Mouse (Mus musculus) forebrain, embryonic 16.5 days (tissue): Measurements from ENCODE around the gene Ttc12. TPM values are rescaled to one million over a fixed set of nuclear protein-coding genes. Genes with fewer than 3 reads are reported as not detected.

ENCODE experiments used
- ATAC-seq: fragments of 200-750 bp; cut with Nextera tagmentation; 2 replicates; pipeline ENCODE4 v1.8.0; 2017; ENCODE audit warnings: mild to moderate bottlenecking, moderate library complexity
- H3K27ac ChIP-seq: fragments of 300-500 bp; sonication (generic); 2 replicates; pipeline ENCODE4 v1.5.1; 2014; ENCODE audit warnings: low read length, control low read depth
- H3K27me3 ChIP-seq: fragments of 300-500 bp; sonication (generic); replicated peaks from 2 replicates; pipeline ENCODE4 v1.6.1; 2014; ENCODE audit warnings: low read length; ENCODE audit not compliant: control insufficient read depth, insufficient read depth
- H3K36me3 ChIP-seq: fragments of 300-500 bp; sonication (generic); 2 replicates; pipeline ENCODE4 v1.6.1; 2014; ENCODE audit not compliant: control insufficient read depth, insufficient read depth
- H3K4me1 ChIP-seq: fragments of 300-500 bp; sonication (generic); replicated peaks from 2 replicates; pipeline ENCODE4 v1.6.1; 2014; ENCODE audit warnings: low read length; ENCODE audit not compliant: control insufficient read depth, insufficient read depth
- H3K4me2 ChIP-seq: fragments of 300-500 bp; sonication (generic); 2 replicates; pipeline ENCODE4 v1.6.1; 2014; ENCODE audit warnings: mild to moderate bottlenecking, low read length, control low read depth
- H3K4me3 ChIP-seq: fragments of 300-500 bp; sonication (generic); replicated peaks from 2 replicates; pipeline ENCODE4 v1.5.1; 2014; ENCODE audit warnings: mild to moderate bottlenecking, low read length, control low read depth
- H3K9ac ChIP-seq: fragments of 300-500 bp; sonication (generic); replicated peaks from 2 replicates; pipeline ENCODE4 v1.6.1; 2014; ENCODE audit warnings: low read depth, low read length, control low read depth
- H3K9me3 ChIP-seq: fragments of 300-500 bp; sonication (generic); 2 replicates; pipeline ENCODE4 v1.6.1; 2016; ENCODE audit warnings: low read length; ENCODE audit not compliant: control insufficient read depth
- WGBS: fragments of 180-500 bp; shearing (Covaris S2); extraction: QIAGEN DNeasy Blood & Tissue Kit; methylation state at CpG from one replicate; pipeline ENCODE4 v1.1.7; 2014; 5-methylcytosine and 5-hydroxymethylcytosine counted together
- polyA plus RNA-seq: library from polyadenylated mRNA; unstranded; fragments of >200 nt; fragmentation: Nextera tagmentation; extraction: Ambion mirVana; gene quantifications from 2 replicates; pipeline ENCODE4 v1.2.1, GENCODE M21; 2015

The Ttc12 gene
- polyA plus RNA-seq, 1 experiment from 2014 or later = 1.0 TPM

DNA sequence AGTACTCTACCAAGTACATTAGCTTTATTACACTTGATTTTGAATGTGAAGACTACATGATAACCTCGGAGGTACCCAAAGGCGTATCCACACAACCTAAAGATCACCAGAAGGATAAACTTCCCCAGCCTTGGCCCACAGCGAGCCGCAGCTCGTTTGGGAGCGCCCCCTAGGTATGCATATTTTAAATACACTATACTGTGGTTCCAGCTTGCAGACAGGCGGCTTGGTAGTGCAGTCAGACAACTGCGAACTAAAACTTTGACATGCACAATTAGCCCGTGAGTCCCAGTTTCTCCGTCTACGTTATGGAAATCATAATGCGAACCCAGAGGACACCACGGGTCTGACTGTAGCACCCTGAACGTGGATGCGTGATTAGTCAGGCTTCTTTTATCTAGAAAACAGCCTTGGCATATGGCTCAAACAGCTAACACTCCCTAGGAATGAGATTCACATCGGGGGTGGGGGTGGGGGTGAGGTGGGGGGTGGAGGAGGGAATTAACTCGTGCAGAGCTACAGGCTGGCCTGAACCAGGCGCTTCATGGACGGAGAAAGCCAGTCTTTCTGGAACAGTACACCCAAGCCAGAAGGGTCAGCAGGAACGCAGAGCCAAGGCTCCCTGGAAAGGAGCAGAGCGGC lies 654 bp downstream of the Ttc12 start:
- peak overlapping the region; percentile 46 for H3K4me3 ChIP-seq
- peak; percentile 54 for ATAC-seq
- no peaks in the 10 kb centered on the region for H3K36me3 ChIP-seq
- H3K9me3 ChIP-seq = no peaks in the 10 kb centered on the region
- no peak overlapping the region for H3K27ac ChIP-seq
- no peaks in the 10 kb centered on the region for H3K27me3 ChIP-seq
- peak overlapping the region; percentile 80 for H3K4me2 ChIP-seq
- H3K9ac ChIP-seq = peak overlapping the region; percentile 49
- peaks cover 22% of the 10 kb centered on the region for H3K4me1 ChIP-seq
- 5% methylated on average over 21 of the region's 21 CpGs for WGBS

DNA sequence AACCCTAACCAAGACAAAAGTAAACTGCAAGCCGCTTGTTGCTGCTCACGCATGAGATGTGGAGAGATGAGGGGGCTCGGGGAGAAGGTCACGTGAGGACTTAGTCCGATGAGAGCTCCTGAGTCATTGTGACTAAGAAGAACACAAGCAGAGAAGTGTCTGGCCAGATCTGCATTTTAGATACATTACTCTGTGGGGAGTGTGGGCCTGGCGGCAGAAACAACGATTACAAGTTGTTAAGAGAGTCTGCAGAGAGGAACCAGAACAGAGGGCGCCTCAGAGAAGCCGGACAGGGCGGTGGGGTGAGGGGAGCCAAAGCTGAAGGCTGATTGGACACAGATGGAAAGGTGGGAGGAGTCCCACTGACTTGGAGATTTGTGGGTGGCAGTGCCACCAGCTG lies 2.7 kb downstream of the Ttc12 start:
- Histone ChIP-seq H3K4me1 (peaks cover 14% of the 10 kb centered on the region), H3K4me2 (no peak overlapping the region), H3K27me3 (no peaks in the 10 kb centered on the region), H3K36me3 (no peaks in the 10 kb centered on the region), H3K9me3 (no peaks in the 10 kb centered on the region), H3K4me3 (no peak overlapping the region), H3K9ac (no peak overlapping the region), H3K27ac (no peak overlapping the region)
- no peak for ATAC-seq
- 32% methylated on average over 10 of the region's 10 CpGs for WGBS

- H3K36me3 ChIP-seq = no peaks in the 10 kb centered on the region
- no peak overlapping the region for H3K27ac ChIP-seq
- no peak for ATAC-seq
- peaks cover 6% of the 10 kb centered on the region; the same call in 1 of the 2 replicates for H3K4me1 ChIP-seq
- no peaks in the 10 kb centered on the region for H3K9me3 ChIP-seq
- H3K4me2 ChIP-seq = no peak overlapping the region
- no peaks in the 10 kb centered on the region for H3K27me3 ChIP-seq
- no peak overlapping the region for H3K4me3 ChIP-seq
- H3K9ac ChIP-seq = no peak overlapping the region
- WGBS = 79% methylated on average over 11 of the region's 11 CpGs
Measured at GRCm38 (mm10) chr9:49472126-49472525, 13.9 kb downstream of the Ttc12 start.

DNA sequence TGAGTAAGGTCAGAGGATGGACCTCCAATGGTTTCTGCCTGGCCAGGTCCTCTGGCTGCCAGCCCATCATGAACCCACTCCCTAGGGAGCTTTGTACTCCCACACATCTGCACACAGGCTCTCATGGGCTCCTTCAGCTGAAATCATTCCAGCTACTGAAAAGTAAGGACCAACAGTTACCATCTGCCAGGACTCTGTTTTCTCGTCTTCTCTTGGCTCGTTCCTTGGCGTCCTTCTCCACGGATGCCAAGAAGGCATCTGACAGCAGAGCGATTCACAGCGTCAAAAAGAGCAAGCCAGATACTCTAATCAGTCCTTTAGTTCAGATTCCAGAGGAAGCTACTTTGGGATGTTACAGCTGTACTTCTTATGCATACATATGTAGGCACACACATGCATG lies 15.1 kb downstream of the Ttc12 start:
- Histone ChIP-seq H3K4me3 (no peak overlapping the region), H3K4me1 (peaks cover 6% of the 10 kb centered on the region; the same call in 1 of the 2 replicates), H3K27me3 (no peaks in the 10 kb centered on the region), H3K36me3 (no peaks in the 10 kb centered on the region), H3K9me3 (no peaks in the 10 kb centered on the region), H3K4me2 (no peak overlapping the region), H3K9ac (no peak overlapping the region), H3K27ac (no peak overlapping the region)
- no peak for ATAC-seq
- WGBS = 45% methylated on average over 6 of the region's 6 CpGs

DNA sequence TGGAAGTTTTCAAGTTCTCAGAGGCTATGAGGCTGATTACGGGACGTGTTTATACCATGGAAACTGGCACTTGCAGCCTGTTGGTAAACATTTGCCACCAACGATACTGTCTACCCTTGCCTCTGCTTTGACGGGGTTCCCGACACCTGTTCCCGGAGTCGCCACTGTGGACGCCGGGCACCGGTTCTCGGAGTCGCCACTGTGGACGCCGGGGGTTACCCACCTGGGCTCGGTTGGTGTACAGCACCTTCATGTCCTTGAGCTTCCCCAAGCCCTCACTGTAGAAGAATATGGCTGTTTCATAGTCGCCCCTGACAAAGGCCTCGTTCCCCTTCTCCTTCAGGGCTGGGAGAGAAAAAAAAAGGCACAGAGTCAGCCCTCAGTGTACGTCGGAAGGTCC lies 16.0 kb downstream of the Ttc12 start:
- H3K4me1 ChIP-seq = peaks cover 6% of the 10 kb centered on the region; the same call in 1 of the 2 replicates
- H3K4me3 ChIP-seq = no peak overlapping the region
- H3K9ac ChIP-seq = no peak overlapping the region
- no peak overlapping the region for H3K4me2 ChIP-seq
- no peak overlapping the region for H3K27ac ChIP-seq
- no peak for ATAC-seq
- 92% methylated on average over 19 of the region's 19 CpGs for WGBS
- H3K36me3 ChIP-seq = no peaks in the 10 kb centered on the region
- no peaks in the 10 kb centered on the region for H3K9me3 ChIP-seq
- no peaks in the 10 kb centered on the region for H3K27me3 ChIP-seq

- Histone ChIP-seq H3K4me3 (no peak overlapping the region), H3K9me3 (no peaks in the 10 kb centered on the region), H3K27me3 (no peaks in the 10 kb centered on the region), H3K36me3 (no peaks in the 10 kb centered on the region), H3K9ac (no peak overlapping the region), H3K4me1 (no peaks in the 10 kb centered on the region), H3K4me2 (no peak overlapping the region), H3K27ac (no peak overlapping the region)
- ATAC-seq = no peak
- 89% methylated on average over 3 of the region's 3 CpGs for WGBS
Measured at GRCm38 (mm10) chr9:49456136-49456535, 29.9 kb downstream of the Ttc12 start.

DNA sequence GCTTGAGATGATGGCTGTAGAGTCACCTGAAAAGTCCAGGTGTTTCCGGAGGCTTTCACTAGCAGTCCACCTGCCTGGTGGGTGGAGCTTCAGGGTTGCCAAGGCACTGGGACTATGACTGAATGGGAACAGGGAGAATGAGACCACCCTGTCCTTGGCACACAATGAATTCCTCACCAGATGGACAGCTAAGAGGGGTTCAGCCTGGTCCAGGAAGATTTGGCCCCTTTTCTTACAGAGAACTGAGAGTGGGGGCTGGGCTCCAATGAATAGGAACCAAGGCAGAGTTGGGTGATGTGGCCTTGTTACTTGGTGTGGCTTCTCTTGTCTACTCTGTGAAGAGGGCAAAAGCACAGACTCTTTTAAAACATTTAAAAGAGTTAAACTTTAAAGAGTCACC lies 33.6 kb downstream of the Ttc12 start:
- no peaks in the 10 kb centered on the region for H3K27me3 ChIP-seq
- H3K4me1 ChIP-seq = no peaks in the 10 kb centered on the region
- no peak for ATAC-seq
- no peak overlapping the region for H3K9ac ChIP-seq
- H3K27ac ChIP-seq = no peak overlapping the region
- H3K4me3 ChIP-seq = no peak overlapping the region
- H3K4me2 ChIP-seq = no peak overlapping the region
- no peaks in the 10 kb centered on the region for H3K36me3 ChIP-seq
- 92% methylated on average over 1 of the region's 1 CpGs for WGBS
- H3K9me3 ChIP-seq = no peaks in the 10 kb centered on the region

- Histone ChIP-seq H3K9me3 (no peaks in the 10 kb centered on the region), H3K4me2 (no peak overlapping the region), H3K4me3 (no peak overlapping the region), H3K27me3 (no peaks in the 10 kb centered on the region), H3K27ac (no peak overlapping the region), H3K9ac (no peak overlapping the region), H3K36me3 (no peaks in the 10 kb centered on the region), H3K4me1 (no peaks in the 10 kb centered on the region)
- 91% methylated on average over 3 of the region's 3 CpGs for WGBS
- no peak for ATAC-seq
Measured at GRCm38 (mm10) chr9:49450491-49450890, 35.5 kb downstream of the Ttc12 start.

DNA sequence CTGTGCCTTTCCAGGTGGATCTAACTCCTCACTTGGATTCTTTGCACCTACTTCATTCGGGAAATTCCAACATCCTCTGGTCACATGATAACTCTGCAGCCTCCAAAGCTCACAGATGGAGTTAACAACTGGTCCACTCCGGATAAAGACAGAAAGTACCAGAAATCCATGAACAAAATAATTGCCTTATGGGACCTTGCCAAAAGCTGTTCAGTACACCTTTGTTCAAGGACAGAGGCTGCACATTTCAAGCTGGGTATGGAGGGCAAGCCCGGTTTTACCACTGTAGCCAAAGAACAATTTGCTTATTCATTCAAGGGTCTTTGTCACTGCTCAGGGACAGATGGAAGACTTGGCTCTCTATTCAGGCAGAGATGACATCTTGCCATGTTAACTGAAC lies 43.4 kb downstream of the Ttc12 start:
- no peak for ATAC-seq
- H3K36me3 ChIP-seq = no peaks in the 10 kb centered on the region
- H3K9ac ChIP-seq = no peak overlapping the region
- H3K27ac ChIP-seq = no peak overlapping the region
- H3K27me3 ChIP-seq = no peaks in the 10 kb centered on the region
- peaks cover 6% of the 10 kb centered on the region for H3K4me1 ChIP-seq
- 33% methylated on average over 3 of the region's 3 CpGs for WGBS
- H3K4me2 ChIP-seq = no peak overlapping the region
- H3K4me3 ChIP-seq = no peak overlapping the region
- no peaks in the 10 kb centered on the region for H3K9me3 ChIP-seq

DNA sequence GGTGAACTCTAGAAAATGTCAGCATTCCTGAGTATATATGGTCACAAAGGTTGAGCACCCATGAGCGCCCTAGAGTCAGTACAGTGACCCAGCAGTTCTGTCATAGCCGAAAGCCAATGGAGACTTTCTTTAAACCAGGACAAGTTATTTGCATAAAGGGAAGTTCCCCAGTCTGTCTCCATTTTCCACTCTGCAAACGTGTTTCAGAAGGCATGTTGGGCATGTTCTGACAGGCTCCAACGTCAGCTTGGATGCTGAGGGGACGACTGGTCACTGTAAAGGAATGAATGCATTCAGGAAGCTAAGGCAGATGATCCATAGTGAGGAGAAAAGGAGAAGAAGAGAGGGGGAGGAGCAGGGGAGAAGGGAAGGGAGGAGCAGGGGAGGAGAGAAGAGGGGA lies 58.5 kb downstream of the Ttc12 start:
- Histone ChIP-seq H3K36me3 (no peaks in the 10 kb centered on the region), H3K4me1 (peaks cover 6% of the 10 kb centered on the region), H3K9me3 (no peaks in the 10 kb centered on the region), H3K27me3 (no peaks in the 10 kb centered on the region), H3K4me2 (no peak overlapping the region), H3K9ac (no peak overlapping the region), H3K27ac (no peak overlapping the region), H3K4me3 (no peak overlapping the region)
- no peak for ATAC-seq
- 78% methylated on average over 5 of the region's 5 CpGs for WGBS
